Mouse (Mus musculus): ENCODE measurements around the gene Mtln.

Mtln gene

GRCm38 (mm10) chr2:127754113-127754512, 38.2 kb downstream of the Mtln start:
- DNase-seq (ENCODE audit: low spot score): no peak

DNA sequence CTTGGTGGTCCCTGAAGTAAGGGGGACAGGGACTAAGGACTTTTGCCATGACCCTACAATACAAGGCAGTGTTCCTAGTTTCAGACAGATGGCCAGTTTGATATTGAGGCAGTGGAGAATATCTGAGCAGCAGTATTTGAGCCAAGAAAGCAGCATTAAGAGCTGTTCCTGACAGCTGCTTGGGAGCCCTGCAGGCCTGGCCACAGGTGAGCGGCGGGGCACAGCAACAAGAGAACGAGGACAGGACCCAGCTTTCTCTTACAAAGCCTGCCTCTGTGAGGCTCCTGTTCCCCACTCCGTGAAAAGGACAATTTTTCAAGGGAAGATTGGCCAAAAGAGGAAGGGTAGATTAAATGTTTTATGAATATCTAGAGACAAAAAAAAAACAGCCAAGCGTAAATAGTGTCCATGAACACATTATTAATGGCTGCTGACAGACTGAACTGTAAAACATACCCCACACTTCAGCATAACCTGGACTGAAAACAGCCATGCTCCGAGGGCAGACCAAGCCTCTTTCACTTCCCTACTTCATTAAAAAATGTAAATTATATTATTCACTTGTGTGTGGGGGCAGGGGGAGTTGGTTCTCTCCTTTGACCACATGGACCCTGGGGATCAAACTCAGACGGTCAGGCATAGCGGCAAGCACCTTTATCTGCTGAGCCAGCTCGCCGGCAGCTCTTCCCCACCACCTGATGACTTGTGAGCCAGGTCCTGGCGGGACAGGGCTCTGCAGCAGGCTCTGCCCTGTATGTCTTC, 40.3 kb downstream of the Mtln start:
- no peak for DNase-seq (ENCODE audit: low spot score)

DNA sequence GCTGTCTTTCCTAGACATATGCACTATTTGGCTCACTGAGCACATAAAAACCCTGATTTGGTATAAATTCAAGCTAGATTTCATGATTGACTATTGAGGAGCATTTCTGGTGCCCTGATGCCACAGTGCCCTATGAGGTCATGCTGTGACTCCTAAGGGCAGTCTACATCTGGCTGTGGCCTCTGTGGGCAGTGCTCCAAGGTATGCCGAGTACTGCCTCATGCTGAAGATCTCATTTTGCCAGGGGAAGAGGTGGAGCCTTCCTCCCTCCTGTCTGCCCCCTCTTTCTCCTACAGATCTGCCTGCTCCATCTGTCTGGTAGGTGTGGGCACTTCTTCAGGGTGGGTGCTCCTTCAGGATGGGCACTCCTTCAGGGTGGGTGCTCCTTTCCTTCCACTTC, 42.9 kb downstream of the Mtln start:
- DNase-seq (ENCODE audit: low spot score): no peak

DNA sequence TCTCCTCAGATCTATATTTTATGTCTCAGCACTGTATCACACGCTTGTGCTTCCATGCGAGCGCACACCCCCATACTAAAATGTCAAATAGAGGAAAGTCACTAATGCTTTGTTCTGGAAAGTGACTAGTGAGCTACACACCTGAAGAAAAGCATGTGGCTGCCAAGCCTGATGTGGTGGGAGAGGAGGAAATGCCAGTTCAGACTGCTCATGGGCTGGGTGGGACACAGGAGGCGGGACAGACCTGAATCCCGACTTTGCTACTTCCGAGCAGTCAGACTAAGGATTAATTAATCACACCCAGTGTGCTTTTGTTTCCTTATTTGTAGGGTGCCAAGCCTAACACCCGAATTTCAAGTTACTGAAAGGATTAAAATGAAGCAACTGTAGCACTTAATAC, 44.0 kb downstream of the Mtln start:
- no peak for DNase-seq (ENCODE audit: low spot score)

GRCm38 (mm10) chr2:127742637-127743036, 49.7 kb downstream of the Mtln start:
- no peak for DNase-seq (ENCODE audit: low spot score)
